Mouse (Mus musculus) frontal cortex, adult 2 months (tissue): ENCODE results near the gene 2310079G19Rik. TPM values are rescaled to one million over a fixed set of nuclear protein-coding genes. Genes with fewer than 3 reads are reported as not detected.

Experiments used
- polyA plus RNA-seq: library from polyadenylated mRNA; depleted of rRNA; stranded (reverse); fragments of >200 nt; gene quantifications from 2 replicates; pipeline ENCODE4 v1.2.3, GENCODE M21; 2012; rRNA removed

Gene 2310079G19Rik
- polyA plus RNA-seq, 1 experiment, result not detected

Other genes with a start within 250 kb of the 2310079G19Rik start
- gene Cldn17, start 120.7 kb downstream of the 2310079G19Rik start, polyA plus RNA-seq, result not detected in 2 replicates
- gene Cldn8, start 64.5 kb downstream of the 2310079G19Rik start, polyA plus RNA-seq, result 0.06 TPM in 1 of 2 replicates, not detected in the other
- gene Krtap24-1, start 15.4 kb downstream of the 2310079G19Rik start, polyA plus RNA-seq, result not detected in 2 replicates
- gene Krtap26-1, start 20.1 kb upstream of the 2310079G19Rik start, polyA plus RNA-seq, result not detected in 2 replicates
- not detected in 2 replicates for gene Krtap27-1, start 44.0 kb upstream of the 2310079G19Rik start, polyA plus RNA-seq
- gene 2310061N02Rik, start 80.3 kb upstream of the 2310079G19Rik start, polyA plus RNA-seq, result not detected in 2 replicates
- not detected in 2 replicates for gene Krtap13-1, start 101.2 kb upstream of the 2310079G19Rik start, polyA plus RNA-seq
- gene Krtap13, start 124.0 kb upstream of the 2310079G19Rik start, polyA plus RNA-seq, result not detected in 2 replicates
- not detected in 2 replicates for gene 2310034C09Rik, start 131.2 kb upstream of the 2310079G19Rik start, polyA plus RNA-seq
- not detected in 2 replicates for gene 2310057N15Rik, start 146.5 kb upstream of the 2310079G19Rik start, polyA plus RNA-seq
- not detected in 2 replicates for gene Gm5965, start 150.2 kb upstream of the 2310079G19Rik start, polyA plus RNA-seq
- gene Gm20741, start 184.6 kb upstream of the 2310079G19Rik start, polyA plus RNA-seq, result not detected in 2 replicates
- gene Krtap15, start 192.5 kb upstream of the 2310079G19Rik start, polyA plus RNA-seq, result not detected in 2 replicates
- not detected in 2 replicates for gene Krtap14, start 198.5 kb upstream of the 2310079G19Rik start, polyA plus RNA-seq
- not detected in 2 replicates for gene Krtap19-1, start 241.7 kb upstream of the 2310079G19Rik start, polyA plus RNA-seq
- not detected in 2 replicates for gene Krtap19-2, start 246.6 kb upstream of the 2310079G19Rik start, polyA plus RNA-seq